In the genomic region with DNA sequence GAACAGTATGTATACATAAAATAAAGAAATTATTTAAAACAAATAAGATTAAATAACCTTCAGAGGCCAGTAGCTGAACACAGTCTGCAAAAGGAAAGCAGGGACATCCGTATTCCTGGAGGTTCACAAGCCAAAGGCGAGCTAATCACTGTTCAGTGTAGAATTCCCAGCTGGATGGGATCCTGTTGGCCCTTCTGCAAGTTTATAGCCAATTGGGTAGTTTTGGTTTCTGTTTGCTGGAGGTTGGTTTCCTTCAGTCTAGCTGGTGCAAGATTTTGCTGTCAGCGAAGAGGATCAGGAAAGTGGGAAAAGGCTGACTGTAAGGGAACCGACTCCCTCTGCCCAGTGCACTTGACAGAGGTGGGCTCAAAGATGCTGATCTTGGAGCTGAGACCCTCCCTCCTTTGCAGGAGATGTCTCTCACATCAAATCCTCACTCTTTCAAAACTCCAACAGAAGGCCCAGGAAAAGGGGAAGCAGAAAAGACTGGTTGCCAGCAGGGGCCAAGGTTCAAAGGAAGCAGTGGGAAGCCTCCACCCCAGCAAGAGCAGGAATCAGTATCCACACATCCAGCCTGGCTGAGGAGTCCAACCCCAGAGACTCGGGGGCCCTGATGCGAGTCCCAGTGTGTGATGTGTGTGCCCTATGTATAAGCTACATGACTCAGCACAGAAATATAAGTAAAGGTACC, we compare ENCODE assay signal across 16 mouse cellular contexts.
DNase-seq lines count a peak whose midpoint lies in the region; ATAC-seq and TF ChIP-seq lines count a peak whose summit lies in the region.
"Had no signal": no experiment of that assay in that cellular context is flagged by ENCODE, and none has a peak within 500 bp of the region (broad histone marks: within the 10 kb centered on the region; RNA-seq: fewer than 3 reads in every experiment).

No protein-coding gene starts in this region.

- peak overlapping the region; percentile 51; the same call in 1 of the 2 replicates for H3K27ac ChIP-seq in testis, adult 2 months (ENCODE audit: control insufficient read depth, insufficient read depth, low read depth, low read length)
- peak overlapping the region; percentile 81; the same call in 1 of the 2 replicates for H3K27ac ChIP-seq in kidney, embryonic 15.5 days
- H3K27ac ChIP-seq: forebrain, embryonic 12.5 days; heart, embryonic 15.5 days; liver, embryonic 14.5 days; midbrain, embryonic 15.5 days had no signal

- no peaks in the 10 kb centered on the region for H3K4me1 ChIP-seq in testis, adult 2 months (ENCODE audit: control insufficient read depth, insufficient read depth, low read length)
- peaks cover 74% of the 10 kb centered on the region for H3K4me1 ChIP-seq in kidney, embryonic 15.5 days
- H3K4me1 ChIP-seq: forebrain, embryonic 12.5 days; midbrain, embryonic 15.5 days had no signal

- no peak for ATAC-seq in kidney, embryonic 15.5 days (replicated peaks; ENCODE audit: low FRiP score)
- ATAC-seq: inflammation-experienced regulatory T-cells, adult 6 months; midbrain, embryonic 15.5 days had no signal

- TF ChIP-seq POLR2A in testis, adult 2 months (IDR thresholded peaks at IDR 0.05; ENCODE audit: control insufficient read depth, low read depth, low read length), result no peak

- H3K9ac ChIP-seq in kidney, embryonic 15.5 days, result no peak overlapping the region
- H3K9ac ChIP-seq: forebrain, embryonic 12.5 days; heart, embryonic 15.5 days; liver, embryonic 14.5 days; midbrain, embryonic 15.5 days had no signal

- DNase-seq in heart, adult 18-20 months, result peak; percentile 44 to 46
- no peak for DNase-seq in heart, postnatal 4 days
- DNase-seq in testis, postnatal 14 days (ENCODE audit: low spot score), result no peak
- DNase-seq in ovary, postnatal 36 days (ENCODE audit: low spot score), result no peak
- no peak for DNase-seq in urinary bladder, postnatal 10 days (ENCODE audit: low spot score)
- DNase-seq: cerebellum, adult 11 months; cerebellum, postnatal 25 days; layer of hippocampus, adult 9-11 months; thymus, adult 2 months had no signal

- no peaks in the 10 kb centered on the region for H3K27me3 ChIP-seq in testis, adult 2 months (ENCODE audit: control insufficient read depth, insufficient read depth, low read length)
- no peaks in the 10 kb centered on the region for H3K27me3 ChIP-seq in kidney, embryonic 15.5 days
- H3K27me3 ChIP-seq: forebrain, embryonic 12.5 days; heart, embryonic 15.5 days; midbrain, embryonic 15.5 days had no signal

- TF ChIP-seq CTCF in testis, adult 2 months (IDR thresholded peaks at IDR 0.05; ENCODE audit: control insufficient read depth, insufficient read depth, insufficient replicate concordance, low read depth, low read length), result no peak

- no peaks in the 10 kb centered on the region for H3K9me3 ChIP-seq in kidney, embryonic 15.5 days (replicated peaks)
- H3K9me3 ChIP-seq: forebrain, embryonic 12.5 days; heart, embryonic 15.5 days; midbrain, embryonic 15.5 days had no signal

- H3K36me3 ChIP-seq in testis, adult 2 months (ENCODE audit: control insufficient read depth, insufficient read depth, low read length), result no peaks in the 10 kb centered on the region
- no peaks in the 10 kb centered on the region for H3K36me3 ChIP-seq in kidney, embryonic 15.5 days
- H3K36me3 ChIP-seq: forebrain, embryonic 12.5 days; heart, embryonic 15.5 days; midbrain, embryonic 15.5 days had no signal

- H3K4me3 ChIP-seq in testis, adult 2 months (ENCODE audit: control insufficient read depth, low read depth, low read length), result no peak overlapping the region
- H3K4me3 ChIP-seq in kidney, embryonic 15.5 days (replicated peaks), result no peak overlapping the region
- H3K4me3 ChIP-seq: forebrain, embryonic 12.5 days; heart, embryonic 15.5 days; midbrain, embryonic 15.5 days had no signal

- no peak overlapping the region for H3K4me2 ChIP-seq in kidney, embryonic 15.5 days
- H3K4me2 ChIP-seq: forebrain, embryonic 12.5 days; heart, embryonic 15.5 days; midbrain, embryonic 15.5 days had no signal

- 60% methylated on average over 6 of the region's 6 CpGs for WGBS in kidney, embryonic 15.5 days

Comparison
In these comparisons a context has a peak if more than half of its experiments do, and no peak if none do; other contexts are left out.
1. DNase-seq: peak in heart, adult 18-20 months (2 of 2); none in heart, postnatal 4 days (single experiment), testis, postnatal 14 days (single experiment), ovary, postnatal 36 days (single experiment) and urinary bladder, postnatal 10 days (single experiment).